Mouse (Mus musculus) small intestine, adult 2 months (tissue): Measurements from ENCODE around the gene A130010J15Rik. TPM values are rescaled to one million over a fixed set of nuclear protein-coding genes. Genes with fewer than 3 reads are reported as not detected.

ENCODE experiments used
- H3K27ac ChIP-seq: fragments of 200-500 bp; 2 replicates; pipeline ENCODE4 v1.5.1; 2012; ENCODE audit warnings: low read depth, low read length, control low read depth, inconsistent platforms; ENCODE audit not compliant: insufficient read depth
- H3K27me3 ChIP-seq: fragments of 200-500 bp; 2 replicates; pipeline ENCODE4 v1.6.1; 2012; ENCODE audit warnings: mild to moderate bottlenecking, moderate library complexity, low read length, inconsistent platforms; ENCODE audit not compliant: control insufficient read depth, insufficient read depth
- H3K36me3 ChIP-seq: fragments of 200-500 bp; 2 replicates; pipeline ENCODE4 v1.6.1; 2012; ENCODE audit warnings: mild to moderate bottlenecking, low read length, control low read depth, inconsistent platforms; ENCODE audit not compliant: control insufficient read depth, insufficient read depth
- H3K4me1 ChIP-seq: fragments of 200-500 bp; 2 replicates; pipeline ENCODE4 v1.6.1; 2012; ENCODE audit warnings: low read length, inconsistent platforms, mixed read lengths; ENCODE audit not compliant: control insufficient read depth, insufficient read depth, insufficient read length
- H3K4me3 ChIP-seq: fragments of 200-500 bp; 2 replicates; pipeline ENCODE4 v1.5.1; 2012; ENCODE audit warnings: low read depth, mild to moderate bottlenecking, control low read depth, inconsistent platforms, low read length, moderate library complexity
- CTCF ChIP-seq: fragments of 200-500 bp; IDR thresholded peaks from 2 replicates; pipeline ENCODE4 v1.5.1; 2012; ENCODE audit warnings: low read depth, mild to moderate bottlenecking, control low read depth, inconsistent platforms, low read length, moderate library complexity, mixed read lengths; ENCODE audit not compliant: insufficient replicate concordance, insufficient read length; ENCODE audit errors: extremely low read depth
- POLR2A ChIP-seq: fragments of 200-500 bp; IDR thresholded peaks from 2 replicates; pipeline ENCODE4 v1.6.1; 2012; ENCODE audit warnings: low read depth, mild to moderate bottlenecking, control low read depth, inconsistent platforms, low read length, moderate library complexity
- WGBS: fragments of 180-500 bp; shearing (Covaris S2); methylation state at CpG from one replicate; pipeline ENCODE4 v1.1.7; 2018; 5-methylcytosine and 5-hydroxymethylcytosine counted together
- polyA plus RNA-seq: library from polyadenylated mRNA; depleted of rRNA; stranded (reverse); fragments of >200 nt; gene quantifications from 2 replicates; pipeline ENCODE4 v1.2.3, GENCODE M21; 2012

A130010J15Rik gene
- polyA plus RNA-seq, 1 experiment = 2.0 TPM

DNA sequence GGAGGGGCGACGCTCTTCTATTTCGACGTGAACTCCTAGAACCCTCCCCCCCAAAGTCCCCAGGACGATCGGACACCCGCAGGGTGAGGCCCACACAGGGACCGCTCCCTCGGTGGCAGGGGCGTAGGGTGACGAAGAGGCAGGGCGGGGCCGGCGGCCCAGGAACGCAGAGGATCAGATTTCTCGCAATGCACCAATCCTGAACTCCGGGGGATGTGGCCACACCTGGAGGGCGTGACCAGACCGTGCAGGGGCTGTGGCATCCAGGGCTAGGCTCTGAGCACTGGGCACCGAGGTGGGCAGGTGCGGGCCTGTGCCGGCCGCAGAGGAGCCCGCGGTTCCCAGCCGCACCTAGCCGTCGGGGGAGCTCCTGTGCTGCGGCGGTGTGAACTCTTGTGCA lies 15.0 kb upstream of the A130010J15Rik start, which contains the start of gene Irf6:
Irf6 (plus strand) TSS at position 240 of the 400 bp plus-strand sequence.
- peak within 1 kb of the TSS; percentile 74 for H3K4me3 ChIP-seq
- TF ChIP-seq POLR2A (peak; percentile 95), CTCF (no peak)
- no peaks in the 10 kb centered on the region for H3K36me3 ChIP-seq
- peaks cover 12% of the 10 kb centered on the region; the same call in 1 of the 2 replicates for H3K4me1 ChIP-seq
- peak within 1 kb of the TSS; percentile 90 for H3K27ac ChIP-seq
- WGBS = 5% methylated on average over 30 of the region's 30 CpGs
- no peaks in the 10 kb centered on the region for H3K27me3 ChIP-seq

DNA sequence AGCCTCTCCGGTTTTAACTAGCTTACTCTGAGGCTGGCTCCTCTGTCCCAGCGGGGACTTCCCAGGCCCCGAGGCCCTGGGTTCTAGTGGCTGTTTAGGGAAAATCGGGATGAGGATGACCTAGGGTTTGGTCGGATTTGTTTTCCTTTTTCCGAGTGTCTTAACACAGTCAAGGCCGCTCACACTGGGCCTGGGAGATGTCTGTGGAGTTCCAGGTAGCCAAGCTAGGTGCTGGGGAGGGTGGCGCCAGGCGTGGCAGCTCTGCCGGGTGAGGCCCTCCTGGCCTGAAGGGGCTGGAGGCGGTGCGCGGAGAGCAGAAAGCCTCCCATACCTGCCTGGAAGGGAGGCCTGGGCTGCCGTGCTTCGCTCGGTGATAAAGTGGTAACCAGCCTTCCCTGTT lies 14.3 kb upstream of the A130010J15Rik start:
- 19% methylated on average over 16 of the region's 16 CpGs for WGBS
- peaks cover 2% of the 10 kb centered on the region; the same call in 1 of the 2 replicates for H3K36me3 ChIP-seq
- H3K4me3 ChIP-seq = peak overlapping the region; percentile 74
- peaks cover 16% of the 10 kb centered on the region; the same call in 1 of the 2 replicates for H3K4me1 ChIP-seq
- no peaks in the 10 kb centered on the region for H3K27me3 ChIP-seq
- peak overlapping the region; percentile 90 for H3K27ac ChIP-seq
- TF ChIP-seq POLR2A (no peak), CTCF (no peak)

DNA sequence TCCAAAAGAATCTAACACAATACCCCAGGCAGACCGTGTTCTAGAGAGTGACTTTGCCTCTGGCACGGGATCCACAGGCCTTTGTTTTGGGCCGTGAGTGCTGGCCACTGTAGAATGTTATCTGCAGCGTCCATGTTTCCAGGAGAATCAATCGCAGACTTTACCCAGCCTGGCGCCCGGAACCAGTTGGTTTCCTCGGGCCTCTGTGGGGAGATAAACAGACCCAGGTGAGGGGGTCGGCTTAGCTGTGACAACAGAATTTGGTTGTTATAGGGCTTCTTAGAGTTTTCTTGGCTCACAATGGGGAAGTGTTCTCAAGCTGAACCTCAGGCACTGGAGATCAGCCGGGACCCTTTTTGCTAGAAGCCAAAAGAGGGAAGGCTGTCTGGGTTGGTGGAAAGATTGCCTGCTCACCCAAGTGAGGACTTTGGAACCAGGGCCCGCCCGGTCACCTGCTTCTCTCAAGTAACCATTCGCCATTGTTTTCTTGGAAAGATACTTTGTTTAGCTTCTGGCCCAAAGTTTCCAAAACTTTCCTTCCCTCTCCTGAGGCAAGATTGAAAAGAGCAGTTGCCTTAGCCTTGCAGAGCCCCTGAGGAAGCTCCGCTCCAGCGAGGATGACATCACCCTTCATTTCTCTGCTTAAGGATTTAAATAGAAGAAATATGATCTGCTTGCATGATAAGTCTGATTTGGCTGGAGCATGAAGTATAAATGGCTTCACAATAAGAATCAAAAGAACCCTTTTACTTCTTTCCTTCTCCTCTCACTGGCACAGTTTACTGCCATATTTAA lies 11.3 kb upstream of the A130010J15Rik start:
- Histone ChIP-seq H3K27me3 (no peaks in the 10 kb centered on the region), H3K4me3 (peak overlapping the region; percentile 48), H3K4me1 (peaks cover 26% of the 10 kb centered on the region), H3K27ac (peak overlapping the region; percentile 89), H3K36me3 (peaks cover 9% of the 10 kb centered on the region)
- TF ChIP-seq POLR2A = no peak; the same call in 1 of the 2 replicates
- TF ChIP-seq CTCF = no peak
- WGBS = 21% methylated on average over 15 of the region's 15 CpGs

DNA sequence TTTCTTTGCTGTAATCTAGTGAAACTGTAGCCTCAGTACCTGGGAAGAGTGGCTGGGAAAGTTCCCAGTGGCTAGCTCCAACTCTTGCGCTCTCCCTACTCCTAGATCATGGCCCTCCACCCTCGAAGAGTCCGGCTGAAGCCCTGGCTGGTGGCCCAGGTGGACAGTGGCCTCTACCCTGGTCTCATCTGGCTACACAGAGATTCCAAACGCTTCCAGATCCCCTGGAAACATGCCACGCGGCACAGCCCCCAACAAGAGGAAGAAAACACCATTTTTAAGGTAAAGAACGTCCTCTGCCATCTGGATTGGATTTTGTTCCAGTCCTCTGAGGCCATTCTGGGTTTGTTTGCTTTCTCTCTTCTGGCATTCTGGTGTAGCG lies 10.7 kb upstream of the A130010J15Rik start:
- peak overlapping the region; percentile 48 for H3K4me3 ChIP-seq
- H3K27me3 ChIP-seq = no peaks in the 10 kb centered on the region
- H3K27ac ChIP-seq = peak overlapping the region; percentile 89
- peaks cover 12% of the 10 kb centered on the region for H3K36me3 ChIP-seq
- TF ChIP-seq CTCF (no peak), POLR2A (no peak)
- 33% methylated on average over 8 of the region's 8 CpGs for WGBS
- H3K4me1 ChIP-seq = peaks cover 26% of the 10 kb centered on the region

DNA sequence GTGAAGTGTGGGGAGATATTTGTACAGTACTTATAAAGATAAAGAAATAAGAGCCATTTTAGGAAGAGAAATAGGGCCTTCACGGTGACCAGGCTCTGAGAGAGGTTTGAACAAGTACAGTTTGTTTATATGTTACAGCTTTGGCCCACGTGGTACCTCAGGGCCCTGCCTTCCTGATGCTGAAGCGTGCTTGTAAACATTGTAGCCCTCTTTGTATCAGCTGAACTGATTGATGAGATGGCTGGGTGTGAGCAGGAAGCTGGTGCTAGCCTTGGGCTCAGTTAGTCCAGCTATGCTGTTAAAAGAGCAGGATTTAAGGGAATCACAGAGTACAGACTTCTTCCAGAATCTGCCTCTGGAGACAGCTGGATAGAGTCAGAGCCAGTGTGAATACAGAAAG lies 8.7 kb upstream of the A130010J15Rik start:
- H3K4me3 ChIP-seq = no peak overlapping the region
- no peaks in the 10 kb centered on the region for H3K27me3 ChIP-seq
- no peak for TF ChIP-seq POLR2A
- TF ChIP-seq CTCF = no peak
- H3K4me1 ChIP-seq = peaks cover 26% of the 10 kb centered on the region
- H3K27ac ChIP-seq = peak overlapping the region; percentile 48
- H3K36me3 ChIP-seq = peaks cover 25% of the 10 kb centered on the region
- WGBS = 10% methylated on average over 3 of the region's 3 CpGs

DNA sequence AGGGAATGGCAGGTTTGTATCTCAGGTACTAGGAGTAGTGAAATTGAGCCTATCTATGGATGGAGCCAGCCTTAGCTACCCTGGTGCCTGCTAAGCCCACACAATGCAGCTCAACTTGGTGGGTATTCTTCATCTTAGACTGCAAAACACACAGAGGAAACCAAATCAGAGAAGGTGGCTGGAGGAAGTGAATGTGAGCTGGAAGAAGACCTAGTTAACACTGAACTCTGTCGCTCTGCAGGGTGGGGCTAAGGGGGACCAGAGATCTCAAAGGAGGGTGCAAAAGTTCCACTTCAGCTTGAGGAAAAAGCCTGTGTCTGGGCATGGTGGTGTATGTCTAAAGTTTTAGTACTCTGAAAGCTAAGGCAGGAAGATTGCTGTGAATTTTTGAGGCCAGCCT lies 8.2 kb upstream of the A130010J15Rik start:
- Histone ChIP-seq H3K27ac (peak overlapping the region; percentile 48), H3K4me3 (no peak overlapping the region), H3K4me1 (peaks cover 26% of the 10 kb centered on the region), H3K36me3 (peaks cover 25% of the 10 kb centered on the region), H3K27me3 (no peaks in the 10 kb centered on the region)
- WGBS = 18% methylated on average over 1 of the region's 1 CpGs
- TF ChIP-seq CTCF = no peak
- TF ChIP-seq POLR2A = no peak

DNA sequence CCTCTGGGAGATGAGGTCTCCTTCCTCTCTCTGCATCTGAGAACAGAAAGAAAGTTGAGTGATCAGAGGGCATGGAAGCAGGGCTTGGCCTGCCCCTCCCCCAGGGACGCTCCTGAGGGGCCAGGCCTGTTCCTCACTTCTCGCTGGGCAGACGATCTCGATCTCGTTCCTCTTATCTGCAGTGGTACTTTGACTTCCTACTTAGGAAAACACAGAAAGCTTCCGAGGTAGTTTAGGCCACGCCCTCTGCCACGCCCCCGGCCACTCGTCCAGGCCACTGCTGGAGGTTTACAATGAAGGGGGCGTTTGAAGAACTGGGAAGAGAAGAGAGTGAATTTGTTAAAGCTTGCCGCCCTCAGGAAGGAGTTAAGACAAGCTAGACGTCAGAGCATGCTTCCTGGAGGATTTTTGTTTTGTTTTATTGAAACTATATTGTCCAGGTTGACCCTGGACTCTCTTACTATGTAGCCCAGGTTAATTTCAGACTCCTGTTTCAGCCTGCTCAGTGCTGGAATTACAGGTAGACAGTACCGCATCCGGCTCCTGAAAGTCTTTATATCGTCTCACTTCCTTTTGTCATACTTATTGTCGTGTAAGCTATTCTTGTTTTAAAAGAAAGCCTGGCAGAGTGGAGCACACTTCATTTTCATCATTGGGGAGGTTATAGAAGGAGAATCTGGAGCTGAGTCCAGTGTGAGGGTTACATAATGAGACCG lies 7.4 kb upstream of the A130010J15Rik start:
- H3K4me1 ChIP-seq = peaks cover 24% of the 10 kb centered on the region
- peak overlapping the region; percentile 48 for H3K27ac ChIP-seq
- H3K4me3 ChIP-seq = peak overlapping the region; percentile 33
- WGBS = 18% methylated on average over 18 of the region's 18 CpGs
- H3K36me3 ChIP-seq = peaks cover 25% of the 10 kb centered on the region
- TF ChIP-seq CTCF (no peak), POLR2A (no peak)
- H3K27me3 ChIP-seq = no peaks in the 10 kb centered on the region
